17 mouse cellular contexts compared by ENCODE assay signal in the genomic region with DNA sequence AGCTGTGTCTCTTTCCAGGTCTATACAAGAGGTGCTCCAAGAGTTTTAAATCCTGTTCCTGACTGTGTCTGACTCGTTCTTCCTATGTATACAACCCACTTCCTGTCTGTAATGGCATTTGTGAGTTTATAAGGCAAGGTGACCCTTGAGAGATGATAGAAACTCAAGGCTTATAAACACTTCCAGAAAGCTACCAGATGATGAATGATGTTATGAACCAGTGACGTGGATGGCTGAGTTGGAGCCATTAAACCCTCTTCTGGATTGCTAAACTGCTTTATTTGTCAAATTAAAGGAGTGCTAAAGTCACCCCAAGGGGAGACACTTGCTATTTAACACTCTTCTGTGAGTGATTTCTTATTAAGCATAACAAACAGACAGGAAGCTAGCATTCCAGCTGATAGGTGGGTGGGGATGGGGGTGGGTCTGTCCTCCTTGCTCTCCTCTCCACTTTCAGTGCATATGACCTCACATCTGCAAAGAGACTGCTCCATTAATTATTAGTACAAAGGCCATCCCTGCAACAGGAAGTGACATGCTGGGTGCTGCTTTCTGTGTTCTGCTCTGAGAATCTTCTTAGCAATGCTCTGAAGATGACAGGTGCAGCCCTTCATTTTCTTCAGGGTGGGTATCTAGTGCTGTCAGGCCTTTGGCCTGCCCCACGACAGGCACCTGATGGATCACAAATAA. TPM values are rescaled to one million over a fixed set of nuclear protein-coding genes. Genes with fewer than 3 reads are reported as not detected.
DNase-seq lines count a peak whose midpoint lies in the region; ATAC-seq and TF ChIP-seq lines count a peak whose summit lies in the region.
"Had no signal": no experiment of that assay in that cellular context is flagged by ENCODE, and none has a peak within 500 bp of the region (broad histone marks: within the 10 kb centered on the region; RNA-seq: fewer than 3 reads in every experiment).

No protein-coding gene starts in this region.

- H3K27ac ChIP-seq in kidney, postnatal 0 days = no peak overlapping the region
- no peak overlapping the region for H3K27ac ChIP-seq in forebrain, embryonic 16.5 days (ENCODE audit: low read length)
- H3K27ac ChIP-seq: gastrocnemius, adult 2 months; heart, embryonic 10.5 days; stomach, postnatal 0 days had no signal

- ATAC-seq in kidney, postnatal 0 days (replicated peaks; ENCODE audit: low FRiP score, low read depth) = peak; percentile 81
- peak; percentile 65 for ATAC-seq in forebrain, embryonic 16.5 days

- H3K9ac ChIP-seq in kidney, postnatal 0 days (ENCODE audit: low read depth, low read length) = no peak overlapping the region
- H3K9ac ChIP-seq in forebrain, embryonic 16.5 days (replicated peaks; ENCODE audit: low read depth, low read length) = no peak overlapping the region

- peak; percentile 84 for DNase-seq in kidney, postnatal 0 days (ENCODE audit: low spot score)
- no peak for DNase-seq in kidney, adult 11 months
- peak; percentile 84 for DNase-seq in R1 (ENCODE audit: low read depth, low spot score)
- peak; percentile 24 for DNase-seq in mesoderm, embryonic 11.5 days (ENCODE audit: low read depth, low spot score)
- DNase-seq in adrenal gland, postnatal 25 days = no peak
- DNase-seq in cerebellum, adult 9-10 months = no peak
- no peak for DNase-seq in gastrocnemius, postnatal 14 days
- DNase-seq: adrenal gland, postnatal 10 days; gastrocnemius, adult 2 months; lung, postnatal 14 days had no signal

- H3K9me3 ChIP-seq in kidney, postnatal 0 days (replicated peaks; ENCODE audit: low read length) = no peaks in the 10 kb centered on the region
- H3K9me3 ChIP-seq in forebrain, embryonic 16.5 days (ENCODE audit: control insufficient read depth, low read length) = no peaks in the 10 kb centered on the region
- H3K9me3 ChIP-seq: heart, embryonic 10.5 days had no signal

- H3K4me2 ChIP-seq in kidney, postnatal 0 days (ENCODE audit: low read length) = no peak overlapping the region
- no peak overlapping the region for H3K4me2 ChIP-seq in forebrain, embryonic 16.5 days (ENCODE audit: low read length)

- intact Hi-C loops in gastrocnemius, postnatal 14 days (cut with DNase I; ENCODE audit: low total_unique reads) = no loop called here

- H3K4me1 ChIP-seq in kidney, postnatal 0 days (replicated peaks; ENCODE audit: insufficient read depth, low read length) = peaks cover 9% of the 10 kb centered on the region
- H3K4me1 ChIP-seq in forebrain, embryonic 16.5 days (replicated peaks; ENCODE audit: control insufficient read depth, insufficient read depth, low read length) = peaks cover 5% of the 10 kb centered on the region

- WGBS in kidney, postnatal 0 days = 14% methylated on average over 3 of the region's 3 CpGs
- 35% methylated on average over 3 of the region's 3 CpGs for WGBS in forebrain, embryonic 16.5 days

- H3K27me3 ChIP-seq in kidney, postnatal 0 days (ENCODE audit: insufficient read depth, low read length) = no peaks in the 10 kb centered on the region
- H3K27me3 ChIP-seq in forebrain, embryonic 16.5 days (replicated peaks; ENCODE audit: control insufficient read depth, insufficient read depth, low read length) = no peaks in the 10 kb centered on the region

- TF ChIP-seq CTCF in kidney, postnatal 0 days (IDR thresholded peaks at IDR 0.05; ENCODE audit: low read depth) = no peak

- H3K4me3 ChIP-seq in kidney, postnatal 0 days (replicated peaks; ENCODE audit: low read depth, low read length) = no peak overlapping the region
- no peak overlapping the region for H3K4me3 ChIP-seq in forebrain, embryonic 16.5 days (replicated peaks; ENCODE audit: low read length)
- H3K4me3 ChIP-seq: gastrocnemius, adult 2 months; heart, embryonic 10.5 days; myocyte had no signal

- no peaks in the 10 kb centered on the region for H3K36me3 ChIP-seq in kidney, postnatal 0 days (ENCODE audit: insufficient read depth, low read length)
- H3K36me3 ChIP-seq in forebrain, embryonic 16.5 days (ENCODE audit: control insufficient read depth, insufficient read depth) = no peaks in the 10 kb centered on the region
- H3K36me3 ChIP-seq: heart, embryonic 10.5 days had no signal

RNA-seq across cellular contexts. Expression of gene Kl, which starts 58.2 kb away (rescaled TPM):
- 65.5 and 79.5 TPM in 2 replicates for polyA plus RNA-seq in kidney, postnatal 0 days (2015; fragmentation: Nextera tagmentation; extraction: Ambion mirVana)
- 0.28 and 0.48 TPM in 2 replicates for polyA plus RNA-seq in forebrain, embryonic 16.5 days (2015; fragmentation: Nextera tagmentation; extraction: Ambion mirVana)
- total RNA-seq in adrenal gland, postnatal 25 days (2021) = 0.12 TPM in 1 of 2 replicates, not detected in the other
- total RNA-seq in gastrocnemius, postnatal 14 days (2021) = 1 to 10 TPM in 1 of 2 experiments, under 1 TPM in 1; 0.75 to 1.1 TPM
- total RNA-seq: common myeloid progenitor, adult 5-6 weeks; hematopoietic stem cell, adult 5-6 weeks; liver, adult 2 months had no signal
- polyA plus RNA-seq: liver, adult 2 months; myocyte had no signal

Comparison
In these comparisons a context has a peak if more than half of its experiments do, and no peak if none do; other contexts are left out.
1. DNase-seq: peak in kidney, postnatal 0 days (single experiment), R1 (single experiment) and mesoderm, embryonic 11.5 days (single experiment); none in kidney, adult 11 months (single experiment), adrenal gland, postnatal 25 days (single experiment), cerebellum, adult 9-10 months (single experiment) and gastrocnemius, postnatal 14 days (single experiment).